Mouse (Mus musculus): ENCODE results near the gene Tlr11.

DNA sequence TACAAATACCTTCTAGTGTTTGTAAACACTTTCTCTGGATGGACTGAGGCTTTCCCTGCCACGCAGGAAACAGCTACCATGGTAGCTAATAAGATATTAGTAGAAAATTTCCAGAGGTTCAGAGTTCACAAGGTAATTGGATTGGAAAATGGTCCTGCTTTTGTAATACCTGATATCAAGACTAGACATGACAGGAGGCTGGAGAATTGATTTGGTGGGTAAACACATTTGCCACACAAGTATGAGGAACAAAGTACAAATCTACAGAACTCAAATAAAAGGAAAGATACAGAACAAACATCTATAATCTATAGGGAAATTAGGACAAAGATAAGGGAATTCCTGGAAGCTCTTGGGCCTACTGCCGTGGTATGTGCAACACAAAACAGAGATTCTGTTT is 989 bp upstream of the Tlr11 start:
- TF ChIP-seq CTCF (IDR thresholded peaks at IDR 0.05; ENCODE audit: control insufficient read depth, insufficient read depth, insufficient replicate concordance, low read depth, low read length), result no peak
- no peak for TF ChIP-seq POLR2A (IDR thresholded peaks at IDR 0.05; ENCODE audit: control insufficient read depth, low read depth, low read length)

Measured in testis, adult 2 months (tissue).